8 mouse cellular contexts compared by ENCODE assay signal in genomic region chr14:31669642-31670490, GRCm38 (mm10). TPM values are rescaled to one million over a fixed set of nuclear protein-coding genes. Genes with fewer than 3 reads are reported as not detected.
DNase-seq lines count a peak whose midpoint lies in the region; ATAC-seq and TF ChIP-seq lines count a peak whose summit lies in the region.

No protein-coding gene starts in this region.

- TF ChIP-seq CTCF in lung, adult 2 months (IDR thresholded peaks at IDR 0.05; ENCODE audit: insufficient read depth, low read length) = no peak
- TF ChIP-seq CTCF in embryonic fibroblast, embryonic 13.5 days (IDR thresholded peaks at IDR 0.05; ENCODE audit: borderline replicate concordance, insufficient read depth, low read length) = no peak

- peaks cover 17% of the 10 kb centered on the region for H3K4me1 ChIP-seq in lung, adult 2 months (ENCODE audit: control insufficient read depth, insufficient read depth, low read length)
- peaks cover 12% of the 10 kb centered on the region for H3K4me1 ChIP-seq in embryonic fibroblast, embryonic 13.5 days (ENCODE audit: control insufficient read depth, insufficient read depth, low read length)
- peaks cover 38% of the 10 kb centered on the region for H3K4me1 ChIP-seq in hindbrain, embryonic 13.5 days (replicated peaks)
- peaks cover 21% of the 10 kb centered on the region for H3K4me1 ChIP-seq in liver, embryonic 12.5 days

- peaks cover 10% of the 10 kb centered on the region for H3K36me3 ChIP-seq in hindbrain, embryonic 13.5 days
- H3K36me3 ChIP-seq in liver, embryonic 12.5 days = peaks cover 13% of the 10 kb centered on the region

- peak; percentile 60 for ATAC-seq in hindbrain, embryonic 13.5 days (ENCODE audit: low FRiP score)
- ATAC-seq in liver, embryonic 12.5 days = no peak
- ATAC-seq in monocyte, adult 5-6 weeks (replicated peaks; ENCODE audit: insufficient number of reproducible peaks, low FRiP score, low TSS enrichment, poor library complexity, severe bottlenecking) = peak; percentile 82

- H3K4me2 ChIP-seq in hindbrain, embryonic 13.5 days = no peak overlapping the region
- H3K4me2 ChIP-seq in liver, embryonic 12.5 days = peak overlapping the region; percentile 3; the same call in 1 of the 2 replicates

- H3K27me3 ChIP-seq in hindbrain, embryonic 13.5 days = 0 out of 2 replicates have a peak, but pooled peaks cover 6% of the 10 kb centered on the region
- no peaks in the 10 kb centered on the region for H3K27me3 ChIP-seq in liver, embryonic 12.5 days (replicated peaks)

- no peak for TF ChIP-seq POLR2A in lung, adult 2 months (IDR thresholded peaks at IDR 0.05; ENCODE audit: borderline replicate concordance, extremely low read depth, low read depth, low read length)
- peak; percentile 36 for TF ChIP-seq POLR2A in embryonic fibroblast, embryonic 13.5 days (IDR thresholded peaks at IDR 0.05; ENCODE audit: low read depth, low read length)

- H3K27ac ChIP-seq in embryonic fibroblast, embryonic 13.5 days (ENCODE audit: insufficient read depth, low read length) = peak overlapping the region; percentile 98
- H3K27ac ChIP-seq in hindbrain, embryonic 13.5 days = peak overlapping the region; percentile 82
- peak overlapping the region; percentile 59 for H3K27ac ChIP-seq in liver, embryonic 12.5 days

- no peak overlapping the region for H3K9ac ChIP-seq in hindbrain, embryonic 13.5 days
- no peak overlapping the region for H3K9ac ChIP-seq in liver, embryonic 12.5 days

- no peaks in the 10 kb centered on the region for H3K9me3 ChIP-seq in hindbrain, embryonic 13.5 days
- H3K9me3 ChIP-seq in liver, embryonic 12.5 days (replicated peaks) = no peaks in the 10 kb centered on the region

- DNase-seq in lung, adult 18-20 months = peak; percentile 72 to 75
- no peak for DNase-seq in lung, adult 2 months
- DNase-seq in testis, postnatal 14 days (ENCODE audit: low spot score) = no peak
- DNase-seq in cerebellum, postnatal 4 days (ENCODE audit: low spot score in 2 of 2) = no peak

- H3K4me3 ChIP-seq in lung, adult 2 months (replicated peaks; ENCODE audit: extremely low read depth, low read depth, low read length) = no peak overlapping the region
- H3K4me3 ChIP-seq in embryonic fibroblast, embryonic 13.5 days (ENCODE audit: insufficient read depth, low read length) = no peak overlapping the region
- H3K4me3 ChIP-seq in hindbrain, embryonic 13.5 days = no peak overlapping the region
- no peak overlapping the region for H3K4me3 ChIP-seq in liver, embryonic 12.5 days

- WGBS in lung, adult 2 months = 39% methylated on average over 15 of the region's 15 CpGs
- 57% methylated on average over 15 of the region's 15 CpGs for WGBS in hindbrain, embryonic 13.5 days
- 40% methylated on average over 15 of the region's 15 CpGs for WGBS in liver, embryonic 12.5 days (ENCODE audit: insufficient replicate concordance)

RNA-seq across cellular contexts. Expression of gene Hacl1, which starts 28.8 kb away (rescaled TPM):
- polyA plus RNA-seq in lung, adult 2 months (2012; rRNA removed) = 7.8 and 10.7 TPM in 2 replicates
- polyA plus RNA-seq in embryonic fibroblast, embryonic 13.5 days (2011; ENCODE audit: insufficient read length, low read depth, missing spikeins) = 11.0 and 11.5 TPM in 2 replicates
- polyA plus RNA-seq in hindbrain, embryonic 13.5 days (2015; fragmentation: Nextera tagmentation; extraction: Ambion mirVana) = 9.8 and 10.4 TPM in 2 replicates
- polyA plus RNA-seq in liver, embryonic 12.5 days (2016; fragmentation: Nextera tagmentation; extraction: Ambion mirVana) = 7.4 and 9.8 TPM in 2 replicates
- 10.1 to 31.8 TPM (median 11.9 TPM) in 3 replicates for total RNA-seq in monocyte, adult 5-6 weeks (2017)

RNA-seq across cellular contexts. Expression of gene Btd, which starts 29.0 kb away (rescaled TPM):
- 27.5 and 52.3 TPM in 2 replicates for polyA plus RNA-seq in lung, adult 2 months (2012; rRNA removed)
- 13.6 and 15.8 TPM in 2 replicates for polyA plus RNA-seq in embryonic fibroblast, embryonic 13.5 days (2011; ENCODE audit: insufficient read length, low read depth, missing spikeins)
- 17.3 and 18.7 TPM in 2 replicates for polyA plus RNA-seq in hindbrain, embryonic 13.5 days (2015; fragmentation: Nextera tagmentation; extraction: Ambion mirVana)
- polyA plus RNA-seq in liver, embryonic 12.5 days (2016; fragmentation: Nextera tagmentation; extraction: Ambion mirVana) = 8.8 and 9.6 TPM in 2 replicates
- total RNA-seq in monocyte, adult 5-6 weeks (2017) = 2.1 to 9.9 TPM (median 9.9 TPM) in 3 replicates

RNA-seq across cellular contexts. Expression of gene Gm49387, which starts 29.2 kb away (rescaled TPM):
- polyA plus RNA-seq in lung, adult 2 months (2012; rRNA removed) = not detected in 2 replicates
- polyA plus RNA-seq in embryonic fibroblast, embryonic 13.5 days (2011; ENCODE audit: insufficient read length, low read depth, missing spikeins) = not detected in 2 replicates
- 0.61 and 1.7 TPM in 2 replicates for polyA plus RNA-seq in hindbrain, embryonic 13.5 days (2015; fragmentation: Nextera tagmentation; extraction: Ambion mirVana)
- polyA plus RNA-seq in liver, embryonic 12.5 days (2016; fragmentation: Nextera tagmentation; extraction: Ambion mirVana) = 0.37 and 1.3 TPM in 2 replicates
- not detected in 3 replicates for total RNA-seq in monocyte, adult 5-6 weeks (2017)

Comparison
In these comparisons a context has a peak if more than half of its experiments do, and no peak if none do; other contexts are left out.
1. DNase-seq: peak in lung, adult 18-20 months (2 of 2); none in lung, adult 2 months (single experiment), testis, postnatal 14 days (single experiment) and cerebellum, postnatal 4 days (0 of 2).
2. Peak in every context shown above with its lines, with median percentiles within 50 percentile points of each other: H3K27ac ChIP-seq.